Mouse (Mus musculus): ENCODE results near the gene Ms4a6c. TPM values are rescaled to one million over a fixed set of nuclear protein-coding genes. Genes with fewer than 3 reads are reported as not detected.
A peak's percentile ranks its signal among the peaks of the same experiment; 100 is the strongest.
"Not testable (repeated sequence)": the region's sequence is repeated elsewhere in the genome, so short reads cannot be mapped to it uniquely, and the experiment has no call there.

Gene Ms4a6c
- polyA plus RNA-seq, 1 experiment from 2014 or later: 8.2 TPM

DNA sequence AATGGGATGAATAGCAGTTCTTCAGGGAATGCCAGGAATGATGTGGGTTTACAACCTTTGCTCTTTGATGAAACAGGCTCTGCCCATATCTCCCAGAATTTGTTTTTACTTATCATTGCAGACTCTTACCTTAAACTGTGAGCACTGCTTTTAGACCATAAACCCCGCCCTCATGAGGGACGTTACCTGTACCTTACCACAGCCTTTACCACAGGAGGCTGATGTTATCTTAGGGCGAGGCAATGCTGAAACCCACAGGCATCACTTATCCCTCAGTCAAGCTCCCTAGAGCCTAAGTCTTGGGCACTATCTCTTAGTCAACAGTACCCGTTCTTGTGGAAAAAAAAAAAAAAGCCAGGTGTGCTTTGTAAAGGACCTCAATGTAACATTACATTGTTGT, 47.7 kb downstream of the Ms4a6c start:
- no peak overlapping the region for H3K27ac ChIP-seq (ENCODE audit: low read length)
- 0 out of 2 replicates have a peak, but pooled peaks have one; percentile 33 for ATAC-seq (ENCODE audit: insufficient number of reproducible peaks, insufficient read depth, low FRiP score, low read depth)
- H3K9me3 ChIP-seq (ENCODE audit: control insufficient read depth, low read depth, low read length): no peaks in the 10 kb centered on the region
- no peak overlapping the region for H3K9ac ChIP-seq (replicated peaks; ENCODE audit: low read depth, low read length)
- H3K4me2 ChIP-seq (replicated peaks; ENCODE audit: low read depth, low read length): no peak overlapping the region
- no peaks in the 10 kb centered on the region for H3K4me1 ChIP-seq (ENCODE audit: control insufficient read depth, insufficient read depth, low read length)
- 62% methylated on average over 4 of the region's 4 CpGs for WGBS
- no peak overlapping the region for H3K4me3 ChIP-seq (ENCODE audit: low read depth, low read length)
- H3K36me3 ChIP-seq (ENCODE audit: control insufficient read depth, insufficient read depth, low read length): no peaks in the 10 kb centered on the region
- no peaks in the 10 kb centered on the region for H3K27me3 ChIP-seq (ENCODE audit: control insufficient read depth, insufficient read depth, low read length)

DNA sequence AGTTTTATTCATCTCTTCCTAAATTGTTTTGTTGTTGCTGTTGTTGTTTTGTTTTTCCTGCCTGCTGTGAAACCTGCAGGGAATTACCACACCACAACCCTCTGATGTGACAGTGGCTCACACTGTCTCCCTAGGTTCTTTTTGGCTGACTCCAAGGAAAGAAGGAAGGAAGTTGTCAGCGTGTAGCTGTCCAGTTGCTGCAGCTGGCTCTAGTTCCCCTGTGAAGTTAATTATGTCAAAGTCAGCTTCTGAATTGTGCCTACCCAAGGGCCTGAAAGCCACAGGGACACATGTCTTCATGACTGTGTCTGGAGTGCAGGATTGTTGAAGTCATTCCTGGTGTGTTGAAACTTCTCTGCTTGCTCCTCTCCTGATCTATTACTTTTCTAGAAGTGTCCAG, 48.2 kb downstream of the Ms4a6c start:
- WGBS: 33% methylated on average over 1 of the region's 1 CpGs
- H3K9me3 ChIP-seq (ENCODE audit: control insufficient read depth, low read depth, low read length); H3K4me2 ChIP-seq (replicated peaks; ENCODE audit: low read depth, low read length): not testable (repeated sequence)

DNA sequence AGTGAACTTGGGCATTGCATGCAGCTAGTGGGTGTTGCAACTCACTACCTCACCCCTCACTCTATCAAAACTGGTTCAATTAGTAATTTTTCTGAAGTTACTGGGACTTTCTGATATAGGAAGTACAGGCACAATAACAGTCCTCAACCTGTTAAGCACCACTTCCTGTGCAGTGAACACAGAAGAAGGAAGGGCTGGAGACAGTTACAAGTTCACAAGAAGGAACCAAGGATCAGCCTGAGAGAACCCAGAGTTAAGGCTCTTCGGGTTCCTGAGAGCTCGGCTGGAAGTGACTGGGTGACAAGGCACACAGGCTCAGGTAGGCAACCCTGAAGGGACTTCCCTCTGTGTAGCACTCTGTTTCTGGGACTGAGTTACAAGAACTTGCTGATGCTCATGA, 49.2 kb downstream of the Ms4a6c start:
- not testable (repeated sequence) for H3K4me3 ChIP-seq (ENCODE audit: low read depth, low read length); H3K27ac ChIP-seq (ENCODE audit: low read length); H3K9me3 ChIP-seq (ENCODE audit: control insufficient read depth, low read depth, low read length); H3K36me3 ChIP-seq (ENCODE audit: control insufficient read depth, insufficient read depth, low read length); H3K4me1 ChIP-seq (ENCODE audit: control insufficient read depth, insufficient read depth, low read length); H3K4me2 ChIP-seq (replicated peaks; ENCODE audit: low read depth, low read length); ATAC-seq (ENCODE audit: insufficient number of reproducible peaks, insufficient read depth, low FRiP score, low read depth); H3K27me3 ChIP-seq (ENCODE audit: control insufficient read depth, insufficient read depth, low read length); H3K9ac ChIP-seq (replicated peaks; ENCODE audit: low read depth, low read length)
- WGBS: 76% methylated on average over 2 of the region's 2 CpGs

More for the DNA sequence above, 48.2 kb downstream of the Ms4a6c start:
- not testable (repeated sequence) for H3K9ac ChIP-seq (replicated peaks; ENCODE audit: low read depth, low read length); H3K4me1 ChIP-seq (ENCODE audit: control insufficient read depth, insufficient read depth, low read length); ATAC-seq (ENCODE audit: insufficient number of reproducible peaks, insufficient read depth, low FRiP score, low read depth); H3K36me3 ChIP-seq (ENCODE audit: control insufficient read depth, insufficient read depth, low read length); H3K27ac ChIP-seq (ENCODE audit: low read length); H3K4me3 ChIP-seq (ENCODE audit: low read depth, low read length); H3K27me3 ChIP-seq (ENCODE audit: control insufficient read depth, insufficient read depth, low read length)

DNA sequence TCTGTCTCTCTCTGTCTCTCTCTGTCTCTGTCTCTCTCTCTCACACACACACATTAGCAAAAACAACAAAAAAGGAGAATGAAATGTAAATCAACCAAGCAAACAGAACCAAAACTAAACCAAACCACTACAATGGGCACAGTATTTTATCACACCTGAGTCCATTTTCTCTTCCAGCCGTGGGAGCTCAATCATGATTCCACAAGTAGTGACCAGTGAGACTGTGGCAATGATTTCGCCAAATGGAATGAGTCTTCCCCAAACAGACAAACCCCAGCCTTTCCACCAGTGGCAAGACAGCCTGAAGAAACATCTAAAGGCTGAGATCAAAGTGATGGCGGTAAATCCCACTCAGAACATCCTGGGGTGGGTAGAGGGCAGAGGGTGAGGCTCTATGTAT, 51.0 kb downstream of the Ms4a6c start:
- no peaks in the 10 kb centered on the region for H3K27me3 ChIP-seq (ENCODE audit: control insufficient read depth, insufficient read depth, low read length)
- no peak for ATAC-seq (ENCODE audit: insufficient number of reproducible peaks, insufficient read depth, low FRiP score, low read depth)
- 86% methylated on average over 3 of the region's 3 CpGs for WGBS
- no peak overlapping the region for H3K9ac ChIP-seq (replicated peaks; ENCODE audit: low read depth, low read length)
- no peaks in the 10 kb centered on the region for H3K9me3 ChIP-seq (ENCODE audit: control insufficient read depth, low read depth, low read length)
- H3K36me3 ChIP-seq (ENCODE audit: control insufficient read depth, insufficient read depth, low read length): no peaks in the 10 kb centered on the region
- H3K27ac ChIP-seq (ENCODE audit: low read length): no peak overlapping the region
- no peak overlapping the region for H3K4me3 ChIP-seq (ENCODE audit: low read depth, low read length)
- no peaks in the 10 kb centered on the region for H3K4me1 ChIP-seq (ENCODE audit: control insufficient read depth, insufficient read depth, low read length)
- no peak overlapping the region for H3K4me2 ChIP-seq (replicated peaks; ENCODE audit: low read depth, low read length)

Other genes starting within 250 kb of the Ms4a6c start
- not detected in 2 replicates for gene Ms4a12, start 236.9 kb upstream of the Ms4a6c start, polyA plus RNA-seq (2014; fragmentation: Nextera tagmentation; extraction: Ambion mirVana)
- 0.12 TPM in 1 of 2 replicates, not detected in the other for gene Ms4a1, start 203.1 kb upstream of the Ms4a6c start, polyA plus RNA-seq (2014; fragmentation: Nextera tagmentation; extraction: Ambion mirVana)
- not detected in 2 replicates for gene Ms4a5, start 185.5 kb upstream of the Ms4a6c start, polyA plus RNA-seq (2014; fragmentation: Nextera tagmentation; extraction: Ambion mirVana)
- gene Ms4a14, start 154.9 kb upstream of the Ms4a6c start, polyA plus RNA-seq (2014; fragmentation: Nextera tagmentation; extraction: Ambion mirVana): 0.08 TPM in 1 of 2 replicates, not detected in the other
- 6.0 and 6.7 TPM in 2 replicates for gene Ms4a7, start 133.2 kb upstream of the Ms4a6c start, polyA plus RNA-seq (2014; fragmentation: Nextera tagmentation; extraction: Ambion mirVana)
- 7.2 and 7.9 TPM in 2 replicates for gene Ms4a4a, start 93.8 kb upstream of the Ms4a6c start, polyA plus RNA-seq (2014; fragmentation: Nextera tagmentation; extraction: Ambion mirVana)
- gene Ms4a4c, start 64.6 kb upstream of the Ms4a6c start, polyA plus RNA-seq (2014; fragmentation: Nextera tagmentation; extraction: Ambion mirVana): 0.61 and 1.0 TPM in 2 replicates
- 0.35 and 0.77 TPM in 2 replicates for gene Ms4a4b, start 25.8 kb upstream of the Ms4a6c start, polyA plus RNA-seq (2014; fragmentation: Nextera tagmentation; extraction: Ambion mirVana)
- gene Gm8369, start 16.6 kb downstream of the Ms4a6c start, polyA plus RNA-seq (2014; fragmentation: Nextera tagmentation; extraction: Ambion mirVana): not detected in 2 replicates
- 5.6 and 9.7 TPM in 2 replicates for gene Ms4a6b, start 47.1 kb downstream of the Ms4a6c start, polyA plus RNA-seq (2014; fragmentation: Nextera tagmentation; extraction: Ambion mirVana)
- gene Ms4a4d, start 67.4 kb downstream of the Ms4a6c start, polyA plus RNA-seq (2014; fragmentation: Nextera tagmentation; extraction: Ambion mirVana): 2.1 and 3.0 TPM in 2 replicates
- gene Ms4a6d, start 135.5 kb downstream of the Ms4a6c start, polyA plus RNA-seq (2014; fragmentation: Nextera tagmentation; extraction: Ambion mirVana): 4.3 and 7.1 TPM in 2 replicates
- gene Ms4a2, start 154.4 kb downstream of the Ms4a6c start, polyA plus RNA-seq (2014; fragmentation: Nextera tagmentation; extraction: Ambion mirVana): 0.41 TPM in 1 of 2 replicates, not detected in the other
- 0.43 TPM in 1 of 2 replicates, not detected in the other for gene Ms4a3, start 171.5 kb downstream of the Ms4a6c start, polyA plus RNA-seq (2014; fragmentation: Nextera tagmentation; extraction: Ambion mirVana)
- gene Oosp2, start 191.2 kb downstream of the Ms4a6c start, polyA plus RNA-seq (2014; fragmentation: Nextera tagmentation; extraction: Ambion mirVana): not detected in 2 replicates
- gene Oosp1, start 221.8 kb downstream of the Ms4a6c start, polyA plus RNA-seq (2014; fragmentation: Nextera tagmentation; extraction: Ambion mirVana): not detected in 2 replicates
- gene Oosp3, start 227.7 kb downstream of the Ms4a6c start, polyA plus RNA-seq (2014; fragmentation: Nextera tagmentation; extraction: Ambion mirVana): not detected in 2 replicates